In the genomic region with DNA sequence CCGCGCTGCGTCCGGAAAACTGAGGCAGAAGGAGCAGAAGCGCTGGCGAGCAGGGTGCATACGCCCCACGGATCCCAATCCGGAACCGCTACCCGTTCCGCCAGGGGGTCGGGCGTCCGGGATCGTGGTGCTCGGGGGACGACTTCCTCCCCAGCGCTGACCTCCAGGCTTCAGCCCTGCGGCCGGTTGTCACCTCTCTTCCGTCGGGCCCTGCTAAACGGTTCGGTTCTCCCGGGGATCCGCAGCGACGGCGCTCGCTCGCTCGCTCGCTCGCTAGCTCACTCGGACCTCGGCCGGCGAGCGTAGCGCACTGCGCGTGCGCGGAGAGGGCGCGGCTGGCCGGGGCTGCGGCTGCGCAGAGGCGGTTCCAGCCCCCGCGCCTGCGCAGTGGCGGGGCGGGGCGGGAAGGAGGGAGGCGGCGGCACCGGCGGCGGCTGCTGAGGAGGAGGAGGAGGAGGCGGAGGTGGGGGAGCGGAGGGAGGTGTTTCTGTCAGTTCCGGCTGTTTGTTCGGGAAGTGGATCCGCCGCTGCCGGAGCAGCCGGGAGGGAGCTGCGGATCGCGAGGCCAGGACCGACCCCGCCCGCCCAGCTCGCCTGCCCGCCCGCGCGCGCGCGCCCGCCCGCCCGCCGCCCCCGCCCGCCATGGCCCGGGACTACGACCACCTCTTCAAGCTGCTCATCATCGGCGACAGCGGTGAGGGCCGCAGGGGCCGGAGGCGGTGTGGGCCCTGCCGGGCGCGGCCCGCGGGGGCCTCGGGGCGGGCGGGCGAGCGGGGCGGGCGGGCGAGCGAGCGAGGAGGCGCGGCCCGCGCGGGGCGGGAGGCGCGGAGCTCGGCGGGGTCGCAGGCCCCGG, we compare ENCODE assay signal across 8 mouse cellular contexts. TPM values are rescaled to one million over a fixed set of nuclear protein-coding genes. Genes with fewer than 3 reads are reported as not detected.
DNase-seq lines count a peak whose midpoint lies in the region; ATAC-seq and TF ChIP-seq lines count a peak whose summit lies in the region.

Gene Rab35, plus strand, starts transcription at position 404 of the 853 bp plus-strand sequence.

- no peak for TF ChIP-seq CTCF in cortical plate, adult 2 months (IDR thresholded peaks at IDR 0.05; ENCODE audit: extremely low read depth, insufficient read depth, low read length)

- peak within 1 kb of the TSS; percentile 72 for H3K4me3 ChIP-seq in cortical plate, adult 2 months (ENCODE audit: insufficient read depth, low read length)

- peaks cover 7% of the 10 kb centered on the region for H3K4me1 ChIP-seq in cortical plate, adult 2 months (ENCODE audit: control insufficient read depth, insufficient read depth, low read length)

- DNase-seq in gastrocnemius, postnatal 10 days, result peak; percentile 95
- DNase-seq in induced T-regulatory cell, adult 2 months (ENCODE audit: low read depth), result peak; percentile 96
- peak; percentile 72 to 87 for DNase-seq in left cerebral cortex, adult 9 months (ENCODE audit: low spot score in 2 of 2)
- peak; percentile 91 for DNase-seq in right cerebral cortex, postnatal 14 days
- peak; percentile 91 to 95 for DNase-seq in urinary bladder, postnatal 36 days (ENCODE audit: low spot score in 2 of 2)

- peak within 1 kb of the TSS; percentile 62; the same call in 1 of the 2 replicates for H3K27ac ChIP-seq in cortical plate, adult 2 months (ENCODE audit: insufficient read depth, low read length)

- ATAC-seq in activated CD4-positive, CD25-positive, alpha-beta regulatory T cell, adult 4 months, result peak; percentile 54
- peak; percentile 77 for ATAC-seq in megakaryocyte progenitor cell, adult 5-6 weeks (replicated peaks; ENCODE audit: poor library complexity)

- peak; percentile 73 for TF ChIP-seq POLR2A in cortical plate, adult 2 months (IDR thresholded peaks at IDR 0.05; ENCODE audit: extremely low read depth, insufficient read depth, low read length)

RNA-seq across cellular contexts. Expression of gene Rab35, which starts in this region (rescaled TPM):
- polyA plus RNA-seq in activated CD4-positive, CD25-positive, alpha-beta regulatory T cell, adult 4 months (2017; shearing (Covaris generic)), result 1 to 10 TPM; 8.0 to 8.5 TPM
- polyA plus RNA-seq in cortical plate, adult 2 months (2012; rRNA removed), result 90.8 and 104 TPM in 2 replicates
- total RNA-seq in gastrocnemius, postnatal 10 days (2021), result 10 to 100 TPM; 33.3 to 39.8 TPM
- 24.7 and 25.2 TPM in 2 replicates for total RNA-seq in megakaryocyte progenitor cell, adult 5-6 weeks (2015)
- total RNA-seq in megakaryocyte progenitor cell, adult 5-6 weeks (2017), result 22.8 and 28.8 TPM in 2 replicates

Comparison
In these comparisons a context has a peak if more than half of its experiments do, and no peak if none do; other contexts are left out.
1. Peak in every context shown above with its lines: DNase-seq, ATAC-seq, H3K4me3 ChIP-seq and H3K27ac ChIP-seq.